Mouse (Mus musculus) heart, embryonic 15.5 days (tissue): ENCODE measurements around the gene Pbp2. TPM values are rescaled to one million over a fixed set of nuclear protein-coding genes. Genes with fewer than 3 reads are reported as not detected.

ENCODE experiments used
- ATAC-seq: fragments of 200-750 bp; cut with Nextera tagmentation; replicated peaks from 2 replicates; pipeline ENCODE4 v1.8.0; 2017; ENCODE audit warnings: low read depth, moderate TSS enrichment; ENCODE audit not compliant: insufficient number of reproducible peaks, insufficient read depth, low FRiP score
- H3K27ac ChIP-seq: fragments of 300-500 bp; sonication (generic); 2 replicates; pipeline ENCODE4 v1.5.1; 2015; ENCODE audit warnings: mild to moderate bottlenecking, inconsistent platforms
- H3K27me3 ChIP-seq: fragments of 300-500 bp; sonication (generic); 2 replicates; pipeline ENCODE4 v1.6.1; 2015; ENCODE audit warnings: inconsistent platforms
- H3K36me3 ChIP-seq: fragments of 300-500 bp; sonication (generic); 2 replicates; pipeline ENCODE4 v1.6.1; 2015; ENCODE audit warnings: mild to moderate bottlenecking, inconsistent platforms
- H3K4me1 ChIP-seq: fragments of 300-500 bp; sonication (generic); replicated peaks from 2 replicates; pipeline ENCODE4 v1.6.1; 2015; ENCODE audit warnings: inconsistent platforms
- H3K4me2 ChIP-seq: fragments of 300-500 bp; sonication (generic); 2 replicates; pipeline ENCODE4 v1.6.1; 2015; ENCODE audit warnings: inconsistent platforms, mild to moderate bottlenecking, moderate library complexity
- H3K4me3 ChIP-seq: fragments of 300-500 bp; sonication (generic); 2 replicates; pipeline ENCODE4 v1.5.1; 2015; ENCODE audit warnings: mild to moderate bottlenecking, inconsistent platforms
- H3K9ac ChIP-seq: fragments of 300-500 bp; sonication (generic); 2 replicates; pipeline ENCODE4 v1.6.1; 2015; ENCODE audit warnings: mild to moderate bottlenecking, inconsistent platforms
- H3K9me3 ChIP-seq: fragments of 300-500 bp; sonication (generic); replicated peaks from 2 replicates; pipeline ENCODE4 v1.6.1; 2016; ENCODE audit warnings: inconsistent platforms
- WGBS: fragments of 180-500 bp; shearing (Covaris S2); methylation state at CpG from one replicate; pipeline ENCODE4 v1.1.7; 2015; ENCODE audit warnings: mixed read lengths; 5-methylcytosine and 5-hydroxymethylcytosine counted together
- polyA plus RNA-seq: library from polyadenylated mRNA; unstranded; fragments of >200 nt; fragmentation: Nextera tagmentation; extraction: Ambion mirVana; gene quantifications from 2 replicates; pipeline ENCODE4 v1.2.1, GENCODE M21; 2015

The Pbp2 gene
- polyA plus RNA-seq, 1 experiment from 2014 or later, result 0.10 TPM

DNA sequence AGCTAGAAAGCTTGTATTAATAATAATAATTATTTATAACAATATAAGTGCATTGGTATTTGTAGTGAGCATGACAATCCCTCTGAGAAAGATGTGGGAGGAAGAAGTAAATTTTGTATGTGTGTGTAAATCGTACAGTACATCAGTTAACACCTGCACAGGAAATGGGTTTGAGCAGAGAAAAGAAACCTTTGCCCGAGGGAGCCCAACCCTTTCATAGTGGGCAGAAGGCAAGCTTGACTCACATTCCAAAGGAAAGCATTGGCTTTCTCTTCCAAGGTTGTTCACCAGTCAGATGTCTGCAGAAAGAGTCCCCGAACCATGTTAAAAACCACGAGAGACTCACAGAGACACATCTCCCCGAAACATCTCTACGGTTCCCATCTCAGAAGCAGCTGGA lies 37.1 kb downstream of the Pbp2 start:
- no peak for ATAC-seq
- Histone ChIP-seq H3K4me2 (no peak overlapping the region), H3K27ac (no peak overlapping the region), H3K27me3 (no peaks in the 10 kb centered on the region), H3K4me1 (peaks cover 12% of the 10 kb centered on the region; the same call in 1 of the 2 replicates), H3K36me3 (no peaks in the 10 kb centered on the region), H3K4me3 (no peak overlapping the region), H3K9me3 (no peaks in the 10 kb centered on the region), H3K9ac (no peak overlapping the region)
- WGBS, result 86% methylated on average over 6 of the region's 6 CpGs

DNA sequence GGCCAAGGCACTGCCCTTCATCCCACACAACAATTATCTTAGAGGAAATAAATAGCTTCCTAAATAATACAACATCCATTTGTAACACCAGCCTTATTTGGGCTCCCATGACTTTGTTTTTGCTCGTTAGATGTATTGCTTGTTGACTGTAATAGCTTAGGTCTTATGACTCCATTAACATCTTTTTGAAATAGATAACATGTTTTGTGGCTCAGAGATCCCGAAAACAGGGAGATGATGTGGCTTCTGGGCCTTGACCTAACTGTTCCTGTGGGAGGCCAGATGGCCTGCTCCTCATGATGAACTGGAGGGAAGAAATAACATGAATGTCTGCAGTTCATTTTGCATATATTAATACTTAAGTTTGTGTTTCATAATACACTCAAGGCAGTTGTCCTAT lies 38.4 kb downstream of the Pbp2 start:
- Histone ChIP-seq H3K9ac (no peak overlapping the region; the same call in 1 of the 2 replicates), H3K4me1 (peaks cover 12% of the 10 kb centered on the region; the same call in 1 of the 2 replicates), H3K36me3 (no peaks in the 10 kb centered on the region), H3K9me3 (no peaks in the 10 kb centered on the region), H3K27ac (no peak overlapping the region), H3K4me2 (no peak overlapping the region), H3K27me3 (no peaks in the 10 kb centered on the region), H3K4me3 (no peak overlapping the region)
- ATAC-seq, result no peak
- WGBS, result 65% methylated on average over 2 of the region's 2 CpGs

DNA sequence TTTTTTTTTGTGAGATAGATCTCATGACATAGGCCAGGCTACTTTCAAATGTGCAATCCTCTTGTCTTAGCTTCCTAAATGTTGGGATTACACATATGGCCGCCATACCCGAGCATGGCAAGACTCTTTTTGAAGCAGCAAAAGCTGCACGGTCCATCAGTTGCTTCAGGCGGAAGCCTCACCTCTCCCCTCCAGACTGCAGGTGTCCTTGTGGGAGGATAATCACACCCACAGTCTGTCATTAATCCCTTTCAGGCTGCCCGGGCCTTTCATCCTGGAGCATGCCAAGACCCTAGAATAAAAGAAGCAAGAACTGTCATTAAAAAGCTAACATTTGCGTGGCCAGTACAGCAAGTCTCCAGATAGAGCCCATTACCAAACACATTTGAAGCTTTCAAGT lies 40.6 kb downstream of the Pbp2 start:
- Histone ChIP-seq H3K27ac (no peak overlapping the region), H3K4me3 (no peak overlapping the region), H3K36me3 (no peaks in the 10 kb centered on the region), H3K27me3 (no peaks in the 10 kb centered on the region), H3K9me3 (no peaks in the 10 kb centered on the region), H3K4me1 (peaks cover 10% of the 10 kb centered on the region; the same call in 1 of the 2 replicates), H3K9ac (no peak overlapping the region), H3K4me2 (no peak overlapping the region)
- 67% methylated on average over 6 of the region's 6 CpGs for WGBS
- no peak for ATAC-seq

DNA sequence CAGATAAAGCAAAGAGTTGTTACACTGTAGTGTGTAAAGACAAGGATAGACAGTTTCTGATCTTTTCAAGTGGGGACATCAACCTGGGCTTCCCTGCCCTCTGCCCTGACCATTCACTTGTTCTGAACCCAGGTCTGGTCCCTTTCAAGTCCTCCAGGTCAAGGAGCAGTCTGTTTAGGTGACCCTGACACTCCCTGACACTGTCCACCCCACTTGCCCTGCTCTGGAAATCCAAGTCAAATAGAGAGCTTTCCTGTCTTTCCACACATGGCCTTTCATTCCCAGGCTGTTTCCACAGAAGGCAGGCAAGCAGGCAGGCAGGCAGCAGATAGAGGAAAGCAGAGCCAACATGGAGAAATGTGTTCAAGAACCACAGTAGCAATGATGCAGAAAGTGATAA lies 41.8 kb downstream of the Pbp2 start:
- Histone ChIP-seq H3K36me3 (no peaks in the 10 kb centered on the region), H3K4me2 (no peak overlapping the region), H3K9ac (no peak overlapping the region), H3K9me3 (no peaks in the 10 kb centered on the region), H3K27me3 (no peaks in the 10 kb centered on the region), H3K27ac (no peak overlapping the region), H3K4me1 (peaks cover 9% of the 10 kb centered on the region; the same call in 1 of the 2 replicates), H3K4me3 (no peak overlapping the region)
- no peak for ATAC-seq

DNA sequence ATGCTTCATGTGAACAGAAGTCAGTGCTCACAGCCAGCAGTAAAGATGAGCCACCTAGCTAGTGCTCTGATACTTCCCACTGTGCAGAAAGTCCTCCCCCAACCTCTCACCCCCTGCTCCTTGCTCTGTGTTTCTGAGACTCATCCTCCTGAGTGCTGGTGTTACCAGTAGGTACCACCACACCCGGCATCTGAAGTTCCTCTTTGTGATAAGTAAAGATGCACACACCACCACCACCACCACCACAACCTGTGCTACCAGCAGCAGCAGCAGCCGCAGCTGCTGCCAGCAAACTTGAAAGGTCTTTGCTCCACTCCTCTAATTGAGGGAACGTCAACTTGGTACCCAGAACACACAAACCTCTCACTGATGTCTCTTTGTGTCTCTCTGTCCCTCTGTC lies 43.0 kb downstream of the Pbp2 start:
- H3K27ac ChIP-seq, result no peak overlapping the region
- H3K9ac ChIP-seq, result no peak overlapping the region
- H3K4me3 ChIP-seq, result no peak overlapping the region
- WGBS, result 60% methylated on average over 3 of the region's 3 CpGs
- no peaks in the 10 kb centered on the region for H3K9me3 ChIP-seq
- no peaks in the 10 kb centered on the region for H3K27me3 ChIP-seq
- peaks cover 8% of the 10 kb centered on the region; the same call in 1 of the 2 replicates for H3K4me1 ChIP-seq
- H3K36me3 ChIP-seq, result no peaks in the 10 kb centered on the region
- H3K4me2 ChIP-seq, result no peak overlapping the region
- no peak for ATAC-seq

DNA sequence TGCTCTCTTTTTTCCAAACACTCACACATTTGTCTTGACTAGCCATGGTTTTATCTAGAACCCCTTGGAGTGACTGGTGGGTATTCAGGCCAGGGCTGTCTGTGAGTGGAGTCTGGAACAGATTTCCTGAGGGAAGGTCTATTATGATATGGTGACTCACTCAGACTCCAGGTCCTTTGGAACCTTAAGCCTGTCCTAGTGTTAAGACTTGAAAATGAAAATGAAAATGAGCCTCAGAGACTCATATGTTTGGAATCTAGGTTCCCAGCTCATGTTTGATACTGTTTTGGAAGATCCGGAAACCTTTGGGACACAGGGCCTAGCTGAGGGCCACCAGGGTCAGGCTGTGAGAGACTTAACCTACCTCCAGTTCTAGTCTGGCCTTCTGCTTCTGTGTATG lies 44.1 kb downstream of the Pbp2 start:
- Histone ChIP-seq H3K36me3 (no peaks in the 10 kb centered on the region), H3K27ac (no peak overlapping the region), H3K9me3 (no peaks in the 10 kb centered on the region), H3K4me1 (no peaks in the 10 kb centered on the region), H3K4me2 (no peak overlapping the region), H3K27me3 (no peaks in the 10 kb centered on the region), H3K9ac (no peak overlapping the region), H3K4me3 (no peak overlapping the region)
- no peak for ATAC-seq
- WGBS, result 90% methylated on average over 1 of the region's 1 CpGs

GRCm38 (mm10) chr6:135264136-135264535 lies 46.1 kb downstream of the Pbp2 start:
- Histone ChIP-seq H3K27me3 (no peaks in the 10 kb centered on the region), H3K36me3 (no peaks in the 10 kb centered on the region), H3K4me1 (no peaks in the 10 kb centered on the region), H3K4me3 (no peak overlapping the region), H3K9ac (no peak overlapping the region), H3K9me3 (no peaks in the 10 kb centered on the region), H3K4me2 (no peak overlapping the region), H3K27ac (no peak overlapping the region)
- ATAC-seq, result no peak
- 91% methylated on average over 6 of the region's 6 CpGs for WGBS

GRCm38 (mm10) chr6:135262565-135262964 lies 47.6 kb downstream of the Pbp2 start:
- H3K27me3 ChIP-seq, result no peaks in the 10 kb centered on the region
- H3K27ac ChIP-seq, result no peak overlapping the region
- no peaks in the 10 kb centered on the region for H3K36me3 ChIP-seq
- H3K4me3 ChIP-seq, result no peak overlapping the region
- WGBS, result 63% methylated on average over 2 of the region's 2 CpGs
- no peak overlapping the region for H3K9ac ChIP-seq
- no peaks in the 10 kb centered on the region for H3K9me3 ChIP-seq
- ATAC-seq, result no peak
- no peaks in the 10 kb centered on the region for H3K4me1 ChIP-seq
- no peak overlapping the region for H3K4me2 ChIP-seq

- H3K9ac ChIP-seq, result no peak overlapping the region
- H3K36me3 ChIP-seq, result no peaks in the 10 kb centered on the region
- no peak overlapping the region for H3K27ac ChIP-seq
- H3K27me3 ChIP-seq, result no peaks in the 10 kb centered on the region
- ATAC-seq, result no peak
- WGBS, result 86% methylated on average over 9 of the region's 9 CpGs
- no peaks in the 10 kb centered on the region for H3K4me1 ChIP-seq
- no peaks in the 10 kb centered on the region for H3K9me3 ChIP-seq
- no peak overlapping the region for H3K4me3 ChIP-seq
- no peak overlapping the region for H3K4me2 ChIP-seq
These were observed 49.1 kb downstream of the Pbp2 start for GRCm38 (mm10) chr6:135261124-135261523.

DNA sequence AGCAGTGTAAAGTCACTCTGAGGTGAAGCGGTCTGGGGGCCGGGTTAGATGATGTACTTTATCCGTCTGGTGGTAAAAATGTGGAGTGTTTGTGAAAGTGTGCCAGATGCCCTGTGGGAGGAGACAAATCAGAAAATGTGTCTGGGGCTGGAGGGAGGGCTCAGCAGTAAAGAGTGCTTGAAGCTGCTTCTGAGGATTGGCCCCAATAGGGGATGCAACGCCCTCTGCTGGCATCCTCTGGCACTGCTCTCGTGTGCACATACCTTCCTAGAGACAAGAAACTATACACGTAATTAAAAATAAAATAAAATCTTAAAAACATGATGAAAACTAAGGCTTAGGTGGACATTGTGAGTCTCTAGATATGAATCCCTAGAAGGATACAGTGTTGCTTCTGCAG lies 49.8 kb downstream of the Pbp2 start:
- no peak overlapping the region for H3K4me3 ChIP-seq
- H3K4me2 ChIP-seq, result no peak overlapping the region
- H3K36me3 ChIP-seq, result no peaks in the 10 kb centered on the region
- H3K27me3 ChIP-seq, result no peaks in the 10 kb centered on the region
- ATAC-seq, result no peak
- no peaks in the 10 kb centered on the region for H3K9me3 ChIP-seq
- H3K4me1 ChIP-seq, result no peaks in the 10 kb centered on the region
- no peak overlapping the region for H3K27ac ChIP-seq
- WGBS, result 84% methylated on average over 6 of the region's 6 CpGs
- no peak overlapping the region for H3K9ac ChIP-seq
